Mouse (Mus musculus) layer of hippocampus, adult 11-12 months (tissue): ENCODE data around the gene Rnf208.

ENCODE experiments used
- DNase-seq: peaks from one replicate; pipeline ENCODE4 v3.0.0; 2022; ENCODE audit warnings: low spot score

Rnf208 gene

GRCm38 (mm10) chr2:25278928-25279882, 37.1 kb downstream of the Rnf208 start:
- peak; percentile 90 for DNase-seq

GRCm38 (mm10) chr2:25285551-25285950, 43.5 kb downstream of the Rnf208 start:
- no peak for DNase-seq

GRCm38 (mm10) chr2:25286314-25286713, 44.3 kb downstream of the Rnf208 start:
- DNase-seq = no peak

- DNase-seq = no peak
Measured at GRCm38 (mm10) chr2:25286837-25287636, 45.0 kb downstream of the Rnf208 start.

- no peak for DNase-seq
Measured at GRCm38 (mm10) chr2:25287927-25288649, 46.0 kb downstream of the Rnf208 start, which contains the start of gene Tmem210. Gene Tmem210 (plus strand): TSS chr2:25288145.

- DNase-seq = no peak
Measured at GRCm38 (mm10) chr2:25288734-25289345, 46.8 kb downstream of the Rnf208 start.

- DNase-seq = peak; percentile 46
Measured at GRCm38 (mm10) chr2:25289651-25290050, 47.6 kb downstream of the Rnf208 start, which contains the start of gene Lrrc26. Gene Lrrc26 (plus strand): TSS chr2:25289915.

GRCm38 (mm10) chr2:25290101-25290815, 48.2 kb downstream of the Rnf208 start:
- peak; percentile 64 for DNase-seq

- peak; percentile 60 for DNase-seq
Measured at GRCm38 (mm10) chr2:25290816-25291130, 48.7 kb downstream of the Rnf208 start.

GRCm38 (mm10) chr2:25291184-25292053, 49.4 kb downstream of the Rnf208 start:
- DNase-seq = no peak

GRCm38 (mm10) chr2:25292054-25292544, 50.0 kb downstream of the Rnf208 start:
- DNase-seq = peak; percentile 57

GRCm38 (mm10) chr2:25292856-25293255, 50.8 kb downstream of the Rnf208 start:
- DNase-seq = peak; percentile 76

- no peak for DNase-seq
Measured at GRCm38 (mm10) chr2:25293706-25294105, 51.7 kb downstream of the Rnf208 start.
